Mouse (Mus musculus): ENCODE measurements around the gene Fthl17f.

- TF ChIP-seq CTCF (IDR thresholded peaks at IDR 0.05; ENCODE audit: extremely low read depth, insufficient read depth, insufficient read length, insufficient replicate concordance): no peak
- TF ChIP-seq POLR2A (IDR thresholded peaks at IDR 0.05; ENCODE audit: low read depth, low read length): no peak
These were observed 47.6 kb downstream of the Fthl17f start for GRCm38 (mm10) chrX:9110381-9110780.

All from spleen, adult 2 months (tissue).